Mouse (Mus musculus): ENCODE data around the gene Map4k5.

Gene Map4k5

GRCm38 (mm10) chr12:69885170-69885923, 7.7 kb downstream of the Map4k5 start:
- DNase-seq (ENCODE audit: low spot score): no peak

GRCm38 (mm10) chr12:69884053-69884452, 8.9 kb downstream of the Map4k5 start:
- DNase-seq (ENCODE audit: low spot score): no peak

- peak; percentile 21 for DNase-seq (ENCODE audit: low spot score)
Observed at GRCm38 (mm10) chr12:69881198-69881905, 11.6 kb downstream of the Map4k5 start.

GRCm38 (mm10) chr12:69879739-69880138, 13.3 kb downstream of the Map4k5 start:
- DNase-seq (ENCODE audit: low spot score): no peak

GRCm38 (mm10) chr12:69879172-69879665, 13.8 kb downstream of the Map4k5 start:
- peak; percentile 42 for DNase-seq (ENCODE audit: low spot score)

GRCm38 (mm10) chr12:69877842-69878363, 15.1 kb downstream of the Map4k5 start:
- no peak for DNase-seq (ENCODE audit: low spot score)

- no peak for DNase-seq (ENCODE audit: low spot score)
Observed at GRCm38 (mm10) chr12:69871632-69872031, 21.4 kb downstream of the Map4k5 start.

GRCm38 (mm10) chr12:69867338-69867737, 25.7 kb downstream of the Map4k5 start:
- no peak for DNase-seq (ENCODE audit: low spot score)

GRCm38 (mm10) chr12:69864164-69864692, 28.8 kb downstream of the Map4k5 start:
- no peak for DNase-seq (ENCODE audit: low spot score)

GRCm38 (mm10) chr12:69863505-69863904, 29.5 kb downstream of the Map4k5 start:
- DNase-seq (ENCODE audit: low spot score): no peak

GRCm38 (mm10) chr12:69858847-69859246, 34.2 kb downstream of the Map4k5 start:
- DNase-seq (ENCODE audit: low spot score): no peak

GRCm38 (mm10) chr12:69857597-69857996, 35.4 kb downstream of the Map4k5 start:
- no peak for DNase-seq (ENCODE audit: low spot score)

GRCm38 (mm10) chr12:69856398-69856797, 36.6 kb downstream of the Map4k5 start:
- DNase-seq (ENCODE audit: low spot score): no peak

- DNase-seq (ENCODE audit: low spot score): no peak
Observed at GRCm38 (mm10) chr12:69855641-69856300, 37.2 kb downstream of the Map4k5 start.

GRCm38 (mm10) chr12:69853942-69854341, 39.1 kb downstream of the Map4k5 start:
- DNase-seq (ENCODE audit: low spot score): no peak

GRCm38 (mm10) chr12:69853387-69853786, 39.6 kb downstream of the Map4k5 start:
- DNase-seq (ENCODE audit: low spot score): no peak

GRCm38 (mm10) chr12:69852288-69852687, 40.7 kb downstream of the Map4k5 start:
- no peak for DNase-seq (ENCODE audit: low spot score)

GRCm38 (mm10) chr12:69848083-69848878, 44.7 kb downstream of the Map4k5 start:
- no peak for DNase-seq (ENCODE audit: low spot score)

GRCm38 (mm10) chr12:69846499-69846898, 46.5 kb downstream of the Map4k5 start:
- DNase-seq (ENCODE audit: low spot score): no peak

- DNase-seq (ENCODE audit: low spot score): no peak
Observed at GRCm38 (mm10) chr12:69845722-69846121, 47.3 kb downstream of the Map4k5 start.

All from embryo, embryonic 10.5 days (tissue).